Mouse (Mus musculus): Measurements from ENCODE around the gene Phf23. TPM values are rescaled to one million over a fixed set of nuclear protein-coding genes. Genes with fewer than 3 reads are reported as not detected.

Gene Phf23
- polyA plus RNA-seq, 1 experiment from 2014 or later, result 64.9 TPM

DNA sequence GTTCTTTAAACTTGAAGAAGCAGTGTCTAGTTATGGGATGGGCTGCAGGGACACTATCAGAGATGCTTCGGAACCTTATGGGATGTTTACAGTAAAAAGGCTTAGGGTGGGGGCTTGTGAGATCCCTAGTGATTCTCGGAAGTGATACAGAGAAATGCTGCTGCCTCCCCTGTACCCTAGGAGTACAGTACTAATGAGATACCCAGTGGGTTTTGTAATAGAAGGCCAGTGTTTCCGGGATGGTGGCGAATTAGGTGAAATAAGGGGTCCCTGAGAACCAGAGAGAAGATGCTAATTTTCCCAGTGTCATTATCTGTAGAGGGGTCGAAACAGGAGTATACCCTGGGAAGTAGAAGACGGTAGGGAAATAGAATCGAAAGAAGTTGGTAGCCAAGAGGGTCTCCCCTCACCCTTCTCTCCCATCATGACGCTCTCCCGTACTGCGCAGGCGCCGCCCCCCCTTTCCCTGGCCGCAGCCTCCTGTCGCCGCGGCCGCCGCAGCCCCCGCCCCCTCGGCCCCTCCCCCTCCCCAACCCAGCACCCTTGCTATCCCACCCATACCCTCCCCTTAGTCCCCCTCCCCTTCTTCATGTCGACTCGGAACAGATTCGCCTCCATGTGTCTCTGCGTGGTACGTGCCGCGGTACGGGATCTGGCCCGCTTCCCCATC, 28.0 kb downstream of the Phf23 start:
- no peaks in the 10 kb centered on the region for H3K36me3 ChIP-seq (ENCODE audit: control insufficient read depth, insufficient read depth, low read length)
- H3K9me3 ChIP-seq (ENCODE audit: control insufficient read depth, low read length), result no peaks in the 10 kb centered on the region
- H3K4me2 ChIP-seq (ENCODE audit: low read depth, severe bottlenecking), result peak overlapping the region; percentile 55
- H3K4me1 ChIP-seq (ENCODE audit: control insufficient read depth, insufficient read depth, low read length), result peaks cover 62% of the 10 kb centered on the region
- peak overlapping the region; percentile 32 for H3K4me3 ChIP-seq (ENCODE audit: low read depth, low read length)
- no peaks in the 10 kb centered on the region for H3K27me3 ChIP-seq (ENCODE audit: control insufficient read depth, insufficient read depth, low read length)
- 8% methylated on average over 19 of the region's 29 CpGs for whole genome bisulfite sequencing
- ATAC-seq (ENCODE audit: insufficient number of reproducible peaks, low FRiP score, low TSS enrichment, low read depth) (no peak), DNase-seq (ENCODE audit: low spot score) (peak; percentile 70)
- no peak overlapping the region for H3K27ac ChIP-seq (replicated peaks; ENCODE audit: low read depth, low read length)
- H3K9ac ChIP-seq (ENCODE audit: low read length), result peak overlapping the region; percentile 13

GRCm38 (mm10) chr11:70024151-70024514, 28.6 kb downstream of the Phf23 start:
- Histone ChIP-seq H3K27me3 (ENCODE audit: control insufficient read depth, insufficient read depth, low read length) (no peaks in the 10 kb centered on the region), H3K4me3 (ENCODE audit: low read depth, low read length) (peak overlapping the region; percentile 32), H3K4me2 (ENCODE audit: low read depth, severe bottlenecking) (peak overlapping the region; percentile 55), H3K9ac (ENCODE audit: low read length) (no peak overlapping the region; the same call in 1 of the 2 replicates), H3K9me3 (ENCODE audit: control insufficient read depth, low read length) (no peaks in the 10 kb centered on the region), H3K27ac (replicated peaks; ENCODE audit: low read depth, low read length) (no peak overlapping the region), H3K36me3 (ENCODE audit: control insufficient read depth, insufficient read depth, low read length) (no peaks in the 10 kb centered on the region), H3K4me1 (ENCODE audit: control insufficient read depth, insufficient read depth, low read length) (peaks cover 63% of the 10 kb centered on the region)
- DNase-seq (ENCODE audit: low spot score), result no peak
- ATAC-seq (ENCODE audit: insufficient number of reproducible peaks, low FRiP score, low TSS enrichment, low read depth), result no peak
- WGBS, result 17% methylated on average over 6 of the region's 6 CpGs

DNA sequence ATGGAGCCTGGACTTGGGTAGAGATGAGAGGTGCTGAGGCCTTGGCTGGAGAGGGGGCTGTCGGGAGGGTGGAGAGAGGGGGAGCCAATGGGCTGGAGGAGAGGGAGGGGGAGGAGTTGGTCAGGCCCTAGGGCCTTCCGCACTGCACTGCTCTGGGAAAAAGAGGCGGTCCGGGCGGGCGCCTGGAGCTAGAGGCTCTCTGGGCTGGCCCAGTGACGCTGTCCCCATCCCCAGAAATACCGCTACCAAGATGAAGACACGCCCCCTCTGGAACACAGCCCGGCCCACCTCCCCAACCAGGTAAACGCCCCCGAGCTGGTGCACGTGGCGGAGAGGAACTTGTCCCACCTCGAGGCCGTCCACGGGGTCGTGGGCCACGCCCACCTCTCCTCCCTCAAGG, 31.1 kb downstream of the Phf23 start:
- Histone ChIP-seq H3K9ac (ENCODE audit: low read length) (no peak overlapping the region), H3K4me1 (ENCODE audit: control insufficient read depth, insufficient read depth, low read length) (peaks cover 59% of the 10 kb centered on the region), H3K36me3 (ENCODE audit: control insufficient read depth, insufficient read depth, low read length) (peaks cover 8% of the 10 kb centered on the region), H3K9me3 (ENCODE audit: control insufficient read depth, low read length) (no peaks in the 10 kb centered on the region), H3K27ac (replicated peaks; ENCODE audit: low read depth, low read length) (0 out of 2 replicates have a peak overlapping the region, but pooled peaks have one; percentile 8), H3K27me3 (ENCODE audit: control insufficient read depth, insufficient read depth, low read length) (no peaks in the 10 kb centered on the region), H3K4me3 (ENCODE audit: low read depth, low read length) (no peak overlapping the region; the same call in 1 of the 2 replicates), H3K4me2 (ENCODE audit: low read depth, severe bottlenecking) (peak overlapping the region; percentile 45)
- DNase-seq (ENCODE audit: low spot score) (peak; percentile 77), ATAC-seq (ENCODE audit: insufficient number of reproducible peaks, low FRiP score, low TSS enrichment, low read depth) (peak; percentile 68)
- WGBS, result under 1% methylated on average over 14 of the region's 19 CpGs

GRCm38 (mm10) chr11:70027397-70027796, 31.8 kb downstream of the Phf23 start:
- WGBS, result 30% methylated on average over 9 of the region's 9 CpGs
- Histone ChIP-seq H3K36me3 (ENCODE audit: control insufficient read depth, insufficient read depth, low read length) (peaks cover 12% of the 10 kb centered on the region), H3K9ac (ENCODE audit: low read length) (no peak overlapping the region), H3K27me3 (ENCODE audit: control insufficient read depth, insufficient read depth, low read length) (no peaks in the 10 kb centered on the region), H3K9me3 (ENCODE audit: control insufficient read depth, low read length) (no peaks in the 10 kb centered on the region), H3K27ac (replicated peaks; ENCODE audit: low read depth, low read length) (no peak overlapping the region), H3K4me3 (ENCODE audit: low read depth, low read length) (no peak overlapping the region), H3K4me2 (ENCODE audit: low read depth, severe bottlenecking) (peak overlapping the region; percentile 45; the same call in 1 of the 2 replicates), H3K4me1 (ENCODE audit: control insufficient read depth, insufficient read depth, low read length) (peaks cover 55% of the 10 kb centered on the region)
- DNase-seq (ENCODE audit: low spot score) (no peak), ATAC-seq (ENCODE audit: insufficient number of reproducible peaks, low FRiP score, low TSS enrichment, low read depth) (no peak)

DNA sequence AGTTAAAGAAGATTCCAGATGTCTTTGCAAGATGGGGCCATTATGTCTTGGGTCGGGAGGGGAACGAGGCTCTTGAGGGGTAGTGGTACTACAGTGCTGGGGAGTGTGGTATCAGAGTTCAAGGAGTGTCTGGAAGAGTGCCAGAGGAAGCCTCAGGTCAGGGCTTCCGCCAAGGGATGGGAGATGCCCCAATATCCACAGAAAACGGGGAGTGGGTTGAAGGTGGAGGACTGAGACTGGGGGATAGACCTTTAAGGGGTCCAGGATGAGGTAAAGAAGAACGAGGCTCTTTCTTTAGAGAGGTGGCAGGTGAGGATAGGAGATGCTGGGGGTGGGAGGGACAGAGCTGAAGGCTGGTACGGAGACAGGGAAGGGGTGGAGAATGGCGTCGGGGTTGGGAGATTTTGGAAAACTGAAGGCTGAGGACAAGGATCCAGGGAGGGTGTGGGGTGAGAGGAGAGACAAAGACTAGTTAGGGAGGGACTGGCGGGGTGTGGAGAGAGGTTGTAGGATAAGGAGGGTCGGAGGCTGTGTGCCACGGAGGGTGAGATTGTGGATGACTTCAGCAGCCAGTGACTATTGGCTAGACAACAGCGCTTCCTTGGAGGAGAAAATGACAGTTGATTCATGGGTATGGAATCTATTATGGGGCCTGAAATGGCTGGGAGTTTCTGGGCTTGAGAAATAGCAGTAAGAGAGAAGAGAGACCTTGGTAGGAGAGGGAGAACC, 33.0 kb downstream of the Phf23 start:
- 30% methylated on average over 12 of the region's 12 CpGs for WGBS
- H3K36me3 ChIP-seq (ENCODE audit: control insufficient read depth, insufficient read depth, low read length), result peaks cover 12% of the 10 kb centered on the region
- peak overlapping the region; percentile 68; the same call in 1 of the 2 replicates for H3K27ac ChIP-seq (replicated peaks; ENCODE audit: low read depth, low read length)
- H3K4me2 ChIP-seq (ENCODE audit: low read depth, severe bottlenecking), result peak overlapping the region; percentile 45
- H3K27me3 ChIP-seq (ENCODE audit: control insufficient read depth, insufficient read depth, low read length), result no peaks in the 10 kb centered on the region
- ATAC-seq (ENCODE audit: insufficient number of reproducible peaks, low FRiP score, low TSS enrichment, low read depth) (no peak), DNase-seq (ENCODE audit: low spot score) (no peak)
- H3K9ac ChIP-seq (ENCODE audit: low read length), result no peak overlapping the region
- H3K9me3 ChIP-seq (ENCODE audit: control insufficient read depth, low read length), result no peaks in the 10 kb centered on the region
- H3K4me1 ChIP-seq (ENCODE audit: control insufficient read depth, insufficient read depth, low read length), result peaks cover 52% of the 10 kb centered on the region
- peak overlapping the region; percentile 15 for H3K4me3 ChIP-seq (ENCODE audit: low read depth, low read length)

- DNase-seq (ENCODE audit: low spot score) (peak; percentile 91), ATAC-seq (ENCODE audit: insufficient number of reproducible peaks, low FRiP score, low TSS enrichment, low read depth) (peak; percentile 88)
- peak overlapping the region; percentile 15 for H3K4me3 ChIP-seq (ENCODE audit: low read depth, low read length)
- peak overlapping the region; percentile 68 for H3K27ac ChIP-seq (replicated peaks; ENCODE audit: low read depth, low read length)
- no peaks in the 10 kb centered on the region for H3K27me3 ChIP-seq (ENCODE audit: control insufficient read depth, insufficient read depth, low read length)
- H3K9me3 ChIP-seq (ENCODE audit: control insufficient read depth, low read length), result no peaks in the 10 kb centered on the region
- H3K9ac ChIP-seq (ENCODE audit: low read length), result no peak overlapping the region; the same call in 1 of the 2 replicates
- H3K4me1 ChIP-seq (ENCODE audit: control insufficient read depth, insufficient read depth, low read length), result peaks cover 47% of the 10 kb centered on the region
- peaks cover 12% of the 10 kb centered on the region for H3K36me3 ChIP-seq (ENCODE audit: control insufficient read depth, insufficient read depth, low read length)
- WGBS, result under 1% methylated on average over 20 of the region's 20 CpGs
- peak overlapping the region; percentile 45 for H3K4me2 ChIP-seq (ENCODE audit: low read depth, severe bottlenecking)
Observed at GRCm38 (mm10) chr11:70029130-70029801, 33.7 kb downstream of the Phf23 start.

GRCm38 (mm10) chr11:70029829-70030550, 34.4 kb downstream of the Phf23 start:
- Histone ChIP-seq H3K36me3 (ENCODE audit: control insufficient read depth, insufficient read depth, low read length) (peaks cover 12% of the 10 kb centered on the region), H3K4me3 (ENCODE audit: low read depth, low read length) (peak overlapping the region; percentile 15), H3K9me3 (ENCODE audit: control insufficient read depth, low read length) (no peaks in the 10 kb centered on the region), H3K27ac (replicated peaks; ENCODE audit: low read depth, low read length) (no peak overlapping the region; the same call in 1 of the 2 replicates), H3K27me3 (ENCODE audit: control insufficient read depth, insufficient read depth, low read length) (no peaks in the 10 kb centered on the region), H3K9ac (ENCODE audit: low read length) (no peak overlapping the region), H3K4me2 (ENCODE audit: low read depth, severe bottlenecking) (peak overlapping the region; percentile 45), H3K4me1 (ENCODE audit: control insufficient read depth, insufficient read depth, low read length) (peaks cover 47% of the 10 kb centered on the region)
- DNase-seq (ENCODE audit: low spot score), result no peak
- ATAC-seq (ENCODE audit: insufficient number of reproducible peaks, low FRiP score, low TSS enrichment, low read depth), result peak; percentile 11; the same call in 1 of the 2 replicates
- 44% methylated on average over 11 of the region's 11 CpGs for WGBS

Data from limb, embryonic 11.5 days (tissue).